Mouse (Mus musculus) limb, embryonic 14.5 days (tissue): ENCODE results near the gene Oxnad1. TPM values are rescaled to one million over a fixed set of nuclear protein-coding genes. Genes with fewer than 3 reads are reported as not detected.
A peak's percentile ranks its signal among the peaks of the same experiment; 100 is the strongest.

ENCODE experiments used
- ATAC-seq: fragments of 200-750 bp; cut with Nextera tagmentation; 2 replicates; pipeline ENCODE4 v1.8.0; 2017; ENCODE audit warnings: low read depth, moderate number of reproducible peaks, moderate TSS enrichment; ENCODE audit not compliant: low FRiP score
- DNase-seq: peaks from one replicate; pipeline ENCODE4 v3.0.0-alpha.2; 2015; ENCODE audit warnings: low spot score
- H3K27ac ChIP-seq: fragments of 300-500 bp; sonication (generic); replicated peaks from 2 replicates; pipeline ENCODE4 v1.5.1; 2014; ENCODE audit warnings: low read depth, mild to moderate bottlenecking, low read length, moderate library complexity, mixed read lengths
- H3K27me3 ChIP-seq: fragments of 300-500 bp; sonication (generic); 2 replicates; pipeline ENCODE4 v1.6.1; 2014; ENCODE audit warnings: low read length, mixed read lengths; ENCODE audit not compliant: control insufficient read depth, insufficient read depth
- H3K36me3 ChIP-seq: fragments of 300-500 bp; sonication (generic); 2 replicates; pipeline ENCODE4 v1.6.1; 2014; ENCODE audit warnings: mild to moderate bottlenecking, low read length, moderate library complexity, mixed read lengths; ENCODE audit not compliant: control insufficient read depth, insufficient read depth
- H3K4me1 ChIP-seq: fragments of 300-500 bp; sonication (generic); 2 replicates; pipeline ENCODE4 v1.6.1; 2014; ENCODE audit warnings: antibody characterized with exemption, low read length, mixed read lengths; ENCODE audit not compliant: control insufficient read depth, insufficient read depth
- H3K4me2 ChIP-seq: fragments of 300-500 bp; sonication (generic); replicated peaks from 2 replicates; pipeline ENCODE4 v1.6.1; 2014; ENCODE audit warnings: low read depth, mild to moderate bottlenecking, low read length, moderate library complexity; ENCODE audit not compliant: severe bottlenecking
- H3K4me3 ChIP-seq: fragments of 300-500 bp; sonication (generic); replicated peaks from 2 replicates; pipeline ENCODE4 v1.5.1; 2014; ENCODE audit warnings: low read length
- H3K9ac ChIP-seq: fragments of 300-500 bp; sonication (generic); 2 replicates; pipeline ENCODE4 v1.6.1; 2014; ENCODE audit warnings: mild to moderate bottlenecking, low read depth, low read length, moderate library complexity; ENCODE audit not compliant: severe bottlenecking
- H3K9me3 ChIP-seq: fragments of 300-500 bp; sonication (generic); 2 replicates; pipeline ENCODE4 v1.6.1; 2016; ENCODE audit warnings: low read length; ENCODE audit not compliant: control insufficient read depth
- POLR2A ChIP-seq: fragments of 200-500 bp; IDR thresholded peaks from 2 replicates; pipeline ENCODE4 v1.8.0; 2012; ENCODE audit warnings: inconsistent platforms, mild to moderate bottlenecking, moderate library complexity, borderline replicate concordance; ENCODE audit not compliant: insufficient read depth, insufficient read length; ENCODE audit errors: extremely low read depth
- WGBS: fragments of 180-500 bp; shearing (Covaris S2); extraction: QIAGEN DNeasy Blood & Tissue Kit; methylation state at CpG from one replicate; pipeline ENCODE4 v1.1.7; 2014; 5-methylcytosine and 5-hydroxymethylcytosine counted together
- polyA plus RNA-seq, 2 experiments: library from polyadenylated mRNA; depleted of rRNA in 1 of 2; stranded (reverse) in 1 of 2; unstranded in 1 of 2; fragments of >200 nt; fragmentation: Nextera tagmentation in 1 of 2; extraction: Ambion mirVana in 1 of 2; gene quantifications; 2 replicates each; pipeline versions ENCODE4 v1.2.1 to v1.2.3; 2012 to 2014

Oxnad1 gene
- polyA plus RNA-seq (2012; rRNA removed) = 20.8 and 23.8 TPM in 2 replicates
- polyA plus RNA-seq (2014; fragmentation: Nextera tagmentation; extraction: Ambion mirVana) = 16.0 TPM in 2 replicates

DNA sequence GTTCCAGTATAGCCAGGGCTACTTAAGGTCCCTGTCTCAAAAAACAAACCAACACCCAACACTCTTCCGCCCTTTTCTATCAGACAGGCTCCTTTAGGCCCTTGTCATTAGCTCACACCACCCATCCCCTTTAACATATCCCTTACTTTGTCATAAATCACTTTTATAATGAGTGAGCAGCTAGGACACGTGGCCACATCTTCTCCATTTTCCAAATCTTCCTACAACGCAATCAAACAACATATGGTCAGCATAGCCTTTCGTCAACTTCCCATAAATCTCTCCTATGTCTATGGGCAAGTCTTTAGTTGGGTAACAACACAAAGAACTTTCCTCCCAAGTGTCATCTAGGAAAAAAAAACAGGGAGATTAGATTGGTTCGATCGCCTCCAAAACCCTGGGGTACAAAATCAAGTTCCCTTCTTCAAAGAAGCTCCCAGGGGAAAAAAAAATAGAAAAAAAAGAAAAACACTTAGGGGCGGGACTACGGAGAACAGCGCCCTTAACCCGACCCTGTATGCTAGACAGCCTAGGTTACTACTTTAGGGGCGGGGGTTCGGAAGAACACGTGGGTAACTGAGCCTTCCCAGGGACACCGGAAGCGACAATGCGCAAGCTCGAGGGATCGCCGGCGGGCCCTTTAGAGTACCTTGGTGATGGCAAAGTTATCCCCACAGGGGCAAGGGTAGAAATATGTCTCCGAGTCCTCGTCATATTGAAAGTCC is at the start of gene Oxnad1:
Oxnad1 (plus strand) TSS at position 614 of the 725 bp plus-strand sequence.
- 2% methylated on average over 22 of the region's 22 CpGs for whole genome bisulfite sequencing
- Histone ChIP-seq H3K27me3 (no peaks in the 10 kb centered on the region), H3K27ac (peak within 1 kb of the TSS; percentile 55), H3K4me3 (peak within 1 kb of the TSS; percentile 50), H3K4me1 (peaks cover 6% of the 10 kb centered on the region; the same call in 1 of the 2 replicates), H3K9ac (peak within 1 kb of the TSS; percentile 61), H3K4me2 (peak within 1 kb of the TSS; percentile 68), H3K36me3 (peaks cover 26% of the 10 kb centered on the region), H3K9me3 (no peaks in the 10 kb centered on the region)
- no peak for TF ChIP-seq POLR2A
- DNase-seq (peak; percentile 87), ATAC-seq (peak; percentile 91)

- H3K4me3 ChIP-seq = no peak overlapping the region
- H3K36me3 ChIP-seq = no peaks in the 10 kb centered on the region
- DNase-seq = no peak
- 73% methylated on average over 5 of the region's 5 CpGs for WGBS
- no peak for TF ChIP-seq POLR2A
- no peaks in the 10 kb centered on the region for H3K4me1 ChIP-seq
- H3K9me3 ChIP-seq = no peaks in the 10 kb centered on the region
- H3K27me3 ChIP-seq = no peaks in the 10 kb centered on the region
- no peak overlapping the region for H3K9ac ChIP-seq
- H3K27ac ChIP-seq = no peak overlapping the region
- ATAC-seq = no peak
- H3K4me2 ChIP-seq = no peak overlapping the region
These were observed 48.7 kb upstream of the Oxnad1 start for GRCm38 (mm10) chr14:32036482-32036881.

DNA sequence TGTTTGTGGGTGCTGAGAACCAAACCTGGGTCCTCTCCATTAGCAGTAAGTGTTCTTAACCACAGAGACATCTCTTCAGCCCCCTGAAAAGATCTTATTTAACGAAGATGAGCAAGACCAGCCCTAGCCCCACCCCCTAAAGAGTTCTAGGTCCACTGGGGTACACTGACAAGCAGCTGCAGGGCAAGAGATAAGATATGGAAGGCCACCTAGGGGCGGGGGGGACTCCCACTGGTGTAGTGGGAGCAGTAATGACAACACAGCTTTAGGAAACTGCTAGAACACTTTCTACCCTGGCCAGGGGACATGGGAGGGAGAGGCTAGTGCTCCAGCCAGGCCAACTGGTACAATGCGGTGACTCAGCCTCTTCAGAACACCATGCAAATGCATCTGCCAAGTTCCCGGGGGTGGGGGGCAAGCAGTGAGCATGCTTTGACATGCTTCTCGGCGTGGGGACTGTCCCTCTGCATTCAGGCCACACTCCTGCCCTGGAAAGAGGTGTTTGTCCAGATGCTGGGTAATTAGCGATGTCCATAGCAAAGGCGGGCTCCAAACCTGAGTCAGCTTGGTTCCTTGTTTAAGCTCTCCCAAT is 47.4 kb upstream of the Oxnad1 start:
- TF ChIP-seq POLR2A = no peak
- no peak for DNase-seq
- no peak overlapping the region for H3K9ac ChIP-seq
- H3K36me3 ChIP-seq = no peaks in the 10 kb centered on the region
- H3K4me2 ChIP-seq = no peak overlapping the region
- WGBS = 81% methylated on average over 8 of the region's 8 CpGs
- H3K27ac ChIP-seq = no peak overlapping the region
- H3K4me3 ChIP-seq = no peak overlapping the region
- ATAC-seq = no peak
- no peaks in the 10 kb centered on the region for H3K9me3 ChIP-seq
- no peaks in the 10 kb centered on the region for H3K4me1 ChIP-seq
- no peaks in the 10 kb centered on the region for H3K27me3 ChIP-seq

- H3K36me3 ChIP-seq = no peaks in the 10 kb centered on the region
- TF ChIP-seq POLR2A = no peak
- no peak overlapping the region for H3K27ac ChIP-seq
- no peaks in the 10 kb centered on the region for H3K4me1 ChIP-seq
- H3K9ac ChIP-seq = no peak overlapping the region
- 34% methylated on average over 5 of the region's 5 CpGs for WGBS
- no peaks in the 10 kb centered on the region for H3K27me3 ChIP-seq
- ATAC-seq (no peak), DNase-seq (no peak)
- H3K9me3 ChIP-seq = no peaks in the 10 kb centered on the region
- no peak overlapping the region for H3K4me3 ChIP-seq
- H3K4me2 ChIP-seq = no peak overlapping the region
These were observed 43.1 kb upstream of the Oxnad1 start for GRCm38 (mm10) chr14:32042108-32042507.

DNA sequence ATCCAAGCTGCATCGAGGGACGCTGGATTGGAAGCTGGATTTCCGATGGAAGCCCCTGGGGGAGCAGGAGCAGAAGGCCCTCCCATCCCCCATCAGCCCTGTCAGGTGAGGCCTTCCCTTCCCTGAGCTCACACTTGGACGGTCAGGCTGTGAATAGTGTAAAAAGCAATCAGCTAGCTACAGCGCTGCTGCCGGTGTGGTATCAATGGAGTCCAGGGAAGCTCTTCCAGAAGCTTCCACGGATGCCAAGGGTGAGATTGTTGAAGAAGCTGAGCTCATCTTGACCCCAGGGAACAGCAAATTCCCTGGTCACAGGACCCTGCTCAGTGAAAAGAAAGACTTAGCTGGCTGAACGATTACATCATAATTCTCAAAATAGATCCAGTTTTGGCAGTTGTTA is 38.8 kb upstream of the Oxnad1 start:
- no peaks in the 10 kb centered on the region for H3K4me1 ChIP-seq
- no peak overlapping the region for H3K4me3 ChIP-seq
- WGBS = 78% methylated on average over 8 of the region's 8 CpGs
- no peak overlapping the region for H3K27ac ChIP-seq
- ATAC-seq (no peak), DNase-seq (no peak)
- TF ChIP-seq POLR2A = no peak
- no peaks in the 10 kb centered on the region for H3K27me3 ChIP-seq
- H3K4me2 ChIP-seq = no peak overlapping the region
- no peaks in the 10 kb centered on the region for H3K36me3 ChIP-seq
- no peak overlapping the region for H3K9ac ChIP-seq
- H3K9me3 ChIP-seq = no peaks in the 10 kb centered on the region
